In genomic region chr7:81058712-81059154, GRCm38 (mm10) we compare ENCODE assay signal across 11 mouse cellular contexts. TPM values are rescaled to one million over a fixed set of nuclear protein-coding genes. Genes with fewer than 3 reads are reported as not detected.
A peak's percentile ranks its signal among the peaks of the same experiment; 100 is the strongest.
DNase-seq lines count a peak whose midpoint lies in the region; ATAC-seq and TF ChIP-seq lines count a peak whose summit lies in the region.
"Had no signal": no experiment of that assay in that cellular context is flagged by ENCODE, and none has a peak within 500 bp of the region (broad histone marks: within the 10 kb centered on the region; RNA-seq: fewer than 3 reads in every experiment).

No protein-coding gene starts in this region.

- no peak for ATAC-seq in lung, embryonic 16.5 days (ENCODE audit: low read depth)
- peak; percentile 31 for ATAC-seq in intestine, embryonic 15.5 days
- 0 out of 2 replicates have a peak, but pooled peaks have one; percentile 25 for ATAC-seq in stomach, postnatal 0 days (ENCODE audit: low FRiP score, low TSS enrichment)

- no peak overlapping the region for H3K9ac ChIP-seq in lung, embryonic 16.5 days (ENCODE audit: low read length)
- H3K9ac ChIP-seq in intestine, embryonic 15.5 days, result no peak overlapping the region
- no peak overlapping the region for H3K9ac ChIP-seq in stomach, postnatal 0 days (ENCODE audit: low read length)
- H3K9ac ChIP-seq: forebrain, postnatal 0 days had no signal

- peaks cover 23% of the 10 kb centered on the region for H3K4me1 ChIP-seq in lung, embryonic 16.5 days (replicated peaks; ENCODE audit: control insufficient read depth, insufficient read depth, low read length)
- H3K4me1 ChIP-seq in intestine, embryonic 15.5 days (replicated peaks), result peaks cover 19% of the 10 kb centered on the region
- H3K4me1 ChIP-seq in stomach, postnatal 0 days (replicated peaks; ENCODE audit: control insufficient read depth, insufficient read depth), result no peaks in the 10 kb centered on the region

- H3K9me3 ChIP-seq in lung, embryonic 16.5 days (ENCODE audit: control insufficient read depth, low read length), result no peaks in the 10 kb centered on the region
- H3K9me3 ChIP-seq in intestine, embryonic 15.5 days, result no peaks in the 10 kb centered on the region
- H3K9me3 ChIP-seq in stomach, postnatal 0 days (ENCODE audit: control insufficient read depth, low read length), result no peaks in the 10 kb centered on the region

- H3K4me2 ChIP-seq in lung, embryonic 16.5 days (ENCODE audit: low read depth, low read length), result no peak overlapping the region; the same call in 1 of the 2 replicates
- H3K4me2 ChIP-seq in intestine, embryonic 15.5 days (replicated peaks), result peak overlapping the region; percentile 48; the same call in 1 of the 2 replicates
- no peak overlapping the region for H3K4me2 ChIP-seq in stomach, postnatal 0 days (replicated peaks; ENCODE audit: low read depth)

- TF ChIP-seq CTCF in stomach, postnatal 0 days (IDR thresholded peaks at IDR 0.05; ENCODE audit: low read depth), result no peak

- WGBS in lung, embryonic 16.5 days, result 18% methylated on average over 9 of the region's 9 CpGs
- 16% methylated on average over 9 of the region's 9 CpGs for WGBS in intestine, embryonic 15.5 days
- WGBS in stomach, postnatal 0 days, result 31% methylated on average over 9 of the region's 9 CpGs

- no peak for TF ChIP-seq EP300 in stomach, postnatal 0 days (optimal IDR thresholded peaks at IDR 0.05)

- DNase-seq in gastrocnemius, postnatal 25 days, result peak; percentile 33
- DNase-seq in gastrocnemius, postnatal 4 days (ENCODE audit: low spot score in 2 of 2), result no peak
- DNase-seq in lung, postnatal 36 days, result no peak
- no peak for DNase-seq in stomach, postnatal 0 days (ENCODE audit: low spot score)
- DNase-seq in thymus, postnatal 4 days, result no peak
- DNase-seq in layer of hippocampus, postnatal 25 days (ENCODE audit: extremely low spot score in 1 of 2, low spot score in 1 of 2), result no peak
- DNase-seq: forebrain, postnatal 0 days; left cerebral cortex, postnatal 4 days had no signal

- no peaks in the 10 kb centered on the region for H3K27me3 ChIP-seq in lung, embryonic 16.5 days (ENCODE audit: control insufficient read depth, insufficient read depth, low read depth, low read length)
- no peaks in the 10 kb centered on the region for H3K27me3 ChIP-seq in intestine, embryonic 15.5 days (replicated peaks)
- no peaks in the 10 kb centered on the region for H3K27me3 ChIP-seq in stomach, postnatal 0 days (ENCODE audit: control insufficient read depth, insufficient read depth, low read length)

- H3K27ac ChIP-seq in lung, embryonic 16.5 days (ENCODE audit: low read length), result peak overlapping the region; percentile 76
- peak overlapping the region; percentile 71 for H3K27ac ChIP-seq in intestine, embryonic 15.5 days
- no peak overlapping the region for H3K27ac ChIP-seq in stomach, postnatal 0 days (replicated peaks)

- no peaks in the 10 kb centered on the region for H3K36me3 ChIP-seq in lung, embryonic 16.5 days (ENCODE audit: control insufficient read depth, insufficient read depth, low read length)
- H3K36me3 ChIP-seq in intestine, embryonic 15.5 days, result no peaks in the 10 kb centered on the region
- H3K36me3 ChIP-seq in stomach, postnatal 0 days (ENCODE audit: control insufficient read depth, insufficient read depth, low read length), result no peaks in the 10 kb centered on the region

- no peak overlapping the region for H3K4me3 ChIP-seq in lung, embryonic 16.5 days (ENCODE audit: low read length)
- H3K4me3 ChIP-seq in intestine, embryonic 15.5 days (replicated peaks), result no peak overlapping the region
- no peak overlapping the region for H3K4me3 ChIP-seq in stomach, postnatal 0 days (ENCODE audit: low read depth, low read length)

RNA-seq across cellular contexts. Expression of gene Alpk3, which starts 1.3 kb away (rescaled TPM):
- 100 to 1,000 TPM; 213 to 256 TPM for total RNA-seq in gastrocnemius, postnatal 25 days (2021)
- 100 to 1,000 TPM; 132 to 139 TPM for total RNA-seq in gastrocnemius, postnatal 4 days (2021)
- polyA plus RNA-seq in lung, embryonic 16.5 days (2015; fragmentation: Nextera tagmentation; extraction: Ambion mirVana), result 0.97 TPM in 2 replicates
- 4.0 and 5.2 TPM in 2 replicates for polyA plus RNA-seq in intestine, embryonic 15.5 days (2015; fragmentation: Nextera tagmentation; extraction: Ambion mirVana)
- polyA plus RNA-seq in stomach, postnatal 0 days (2015; fragmentation: Nextera tagmentation; extraction: Ambion mirVana), result 0.11 and 0.15 TPM in 2 replicates
- 1 to 10 TPM in 1 of 2 experiments, under 1 TPM in 1; 0.68 to 1.1 TPM for total RNA-seq in layer of hippocampus, postnatal 25 days (2021)
- total RNA-seq: monocyte, adult 5-6 weeks had no signal

RNA-seq across cellular contexts. Expression of gene Slc28a1, which starts 55.9 kb away (rescaled TPM):
- total RNA-seq in gastrocnemius, postnatal 25 days (2021), result under 1 TPM; 0.19 to 0.20 TPM
- total RNA-seq in gastrocnemius, postnatal 4 days (2021), result under 1 TPM; 0.47 to 0.57 TPM
- 0.06 TPM in 1 of 2 replicates, not detected in the other for polyA plus RNA-seq in lung, embryonic 16.5 days (2015; fragmentation: Nextera tagmentation; extraction: Ambion mirVana)
- 5.1 and 6.9 TPM in 2 replicates for polyA plus RNA-seq in intestine, embryonic 15.5 days (2015; fragmentation: Nextera tagmentation; extraction: Ambion mirVana)
- not detected in 2 replicates for polyA plus RNA-seq in stomach, postnatal 0 days (2015; fragmentation: Nextera tagmentation; extraction: Ambion mirVana)
- total RNA-seq in layer of hippocampus, postnatal 25 days (2021), result not detected
- total RNA-seq: monocyte, adult 5-6 weeks had no signal

Comparison
In these comparisons a context has a peak if more than half of its experiments do, and no peak if none do; other contexts are left out.
1. RNA of gene Alpk3, which starts 1.3 kb away (total RNA-seq): 213 to 256 TPM in gastrocnemius, postnatal 25 days and 132 to 139 TPM in gastrocnemius, postnatal 4 days; 0.68 to 1.1 TPM in layer of hippocampus, postnatal 25 days; every median in the first group is over 10 times any median in the second.